Mouse (Mus musculus) spleen, adult 12 weeks (tissue): ENCODE measurements around the gene Msh4.
"Not testable (repeated sequence)": the region's sequence is repeated elsewhere in the genome, so short reads cannot be mapped to it uniquely, and the experiment has no call there.

Experiments
- DNase-seq: peaks from one replicate; pipeline ENCODE4 v3.0.0; 2022; ENCODE audit warnings: low spot score

Gene Msh4

DNA sequence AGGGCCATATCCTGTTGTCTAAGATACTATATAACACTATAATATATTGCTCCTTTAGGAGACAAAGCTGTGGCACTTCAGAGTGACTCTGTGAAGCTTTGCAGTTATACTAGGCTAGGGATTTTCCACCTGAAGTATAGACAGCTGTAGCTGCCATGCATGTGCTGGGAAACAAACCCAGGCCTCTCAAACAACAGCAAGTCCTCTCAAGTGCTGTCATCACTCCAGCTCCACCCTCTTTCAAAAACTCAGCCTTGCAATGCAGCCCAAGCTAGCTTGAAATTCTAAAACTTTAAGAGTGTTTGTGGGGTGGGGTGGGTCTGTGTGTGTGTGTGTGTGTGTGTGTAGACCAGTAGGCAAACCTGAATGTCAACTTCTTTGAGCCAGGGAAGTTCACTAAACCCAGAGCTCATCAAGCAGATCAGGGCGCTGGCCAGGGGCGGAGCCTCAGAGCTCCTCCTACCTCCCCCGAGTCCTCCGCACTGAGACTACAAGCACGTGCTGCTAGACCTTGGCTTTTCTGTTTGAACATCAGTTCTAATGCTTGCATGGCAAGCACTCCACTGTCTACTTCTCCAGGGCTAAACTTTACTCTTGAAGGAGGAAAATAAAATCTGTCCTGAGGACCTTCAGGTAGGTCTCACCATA lies 56.4 kb downstream of the Msh4 start:
- DNase-seq: peak; percentile 27

DNA sequence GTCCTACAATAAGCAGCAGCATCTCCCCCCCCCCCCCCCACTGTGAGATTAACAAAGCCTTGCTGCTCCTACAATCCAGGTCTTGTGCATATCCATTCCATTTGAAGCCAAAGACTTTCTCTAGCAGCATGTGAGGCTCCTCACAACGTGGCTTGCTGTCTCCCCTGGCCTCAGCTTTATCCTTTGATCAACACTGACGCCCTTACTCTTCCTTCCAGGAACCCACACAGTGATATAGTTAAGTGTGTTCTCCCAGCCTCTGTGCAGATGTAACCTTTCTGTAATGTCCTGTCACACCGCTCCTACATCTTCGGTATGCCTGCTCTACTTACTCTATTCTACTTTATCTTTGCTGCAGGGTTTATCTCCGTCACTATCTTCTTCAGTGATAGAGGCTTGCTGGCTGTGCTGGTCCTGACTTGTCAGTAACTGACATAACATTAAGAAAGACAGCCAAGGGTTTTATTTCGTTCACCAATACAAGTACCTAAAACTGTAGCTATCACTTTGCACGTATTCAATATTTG lies 58.7 kb downstream of the Msh4 start:
- no peak for DNase-seq

DNA sequence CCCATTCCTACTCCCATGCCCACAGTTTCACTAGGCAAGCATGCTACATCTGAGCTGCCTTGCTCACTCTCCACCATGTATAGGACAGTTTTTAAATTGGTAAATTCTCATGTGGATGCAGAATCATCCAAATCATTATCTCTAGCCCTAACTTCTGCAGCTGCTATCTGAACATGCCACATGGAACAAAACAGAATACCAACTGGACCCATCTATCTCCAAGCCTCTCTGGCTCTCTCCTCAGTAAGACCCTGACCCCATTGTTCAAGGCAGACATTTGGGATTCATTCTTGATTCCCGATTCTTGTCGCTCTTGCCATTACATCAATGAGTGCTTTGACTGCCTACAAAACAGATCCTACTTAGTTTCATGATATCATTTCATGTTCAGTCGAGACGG lies 59.8 kb downstream of the Msh4 start:
- DNase-seq: no peak

DNA sequence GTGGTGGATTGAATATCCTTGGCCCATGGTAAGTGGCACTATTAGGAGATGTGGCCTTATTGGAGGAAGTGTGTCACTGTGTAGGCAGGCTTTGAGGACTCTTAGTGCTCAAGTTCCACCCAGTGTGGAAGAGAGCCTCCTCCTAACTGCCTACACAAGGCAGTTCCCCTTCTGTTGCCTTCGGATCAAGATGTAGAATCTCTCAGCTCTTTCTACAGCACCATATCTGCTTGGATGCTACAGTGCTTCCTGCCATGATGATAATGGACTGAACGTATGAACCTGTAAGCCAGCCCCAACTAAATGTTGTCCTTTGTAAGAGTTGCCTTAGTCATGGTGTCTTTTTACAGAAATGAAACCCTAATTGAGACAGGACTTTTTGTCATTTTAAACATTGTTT lies 60.4 kb downstream of the Msh4 start:
- DNase-seq: no peak

DNA sequence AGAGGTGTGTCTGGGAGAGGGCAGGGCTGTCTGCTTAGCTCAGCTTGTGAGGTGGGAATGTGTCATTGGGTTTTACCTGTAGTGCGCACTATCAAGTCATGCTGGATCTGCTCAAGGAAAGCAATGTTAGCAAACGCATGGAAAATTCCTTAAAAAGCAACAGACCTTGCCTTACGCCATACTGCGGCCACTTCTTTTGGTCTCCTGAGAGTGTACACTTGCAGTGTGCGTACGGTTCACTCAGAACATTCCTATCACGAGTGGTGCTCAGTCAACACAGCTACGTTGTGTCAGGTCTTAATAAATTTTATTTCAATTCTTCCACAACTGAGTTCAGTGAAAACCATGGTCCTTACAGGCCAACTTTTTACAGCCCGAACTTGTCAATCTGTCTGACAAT lies 61.2 kb downstream of the Msh4 start:
- DNase-seq: no peak

DNA sequence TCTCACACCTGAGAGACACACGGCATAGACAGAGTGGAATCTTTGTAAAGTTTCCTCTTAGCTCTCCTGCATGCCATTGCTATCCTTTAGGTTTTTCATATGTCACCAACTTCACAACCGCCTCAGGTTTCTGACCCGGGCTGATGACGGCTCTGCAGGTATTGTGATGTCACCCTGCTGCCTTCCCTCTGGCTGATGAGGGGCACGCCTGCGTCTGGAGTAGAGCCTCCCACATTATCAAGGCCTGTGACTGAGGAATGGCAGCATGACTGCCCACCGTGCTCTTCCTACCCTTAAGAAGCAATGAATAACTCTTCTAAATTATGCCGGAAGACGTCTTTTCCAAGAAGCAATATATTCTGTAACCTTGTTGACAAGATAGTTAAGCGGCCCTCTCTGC lies 61.9 kb downstream of the Msh4 start, which contains the start of gene Asb17:
Gene Asb17, plus strand, starts transcription at position 180 of the 400 bp plus-strand sequence.
- no peak for DNase-seq

DNA sequence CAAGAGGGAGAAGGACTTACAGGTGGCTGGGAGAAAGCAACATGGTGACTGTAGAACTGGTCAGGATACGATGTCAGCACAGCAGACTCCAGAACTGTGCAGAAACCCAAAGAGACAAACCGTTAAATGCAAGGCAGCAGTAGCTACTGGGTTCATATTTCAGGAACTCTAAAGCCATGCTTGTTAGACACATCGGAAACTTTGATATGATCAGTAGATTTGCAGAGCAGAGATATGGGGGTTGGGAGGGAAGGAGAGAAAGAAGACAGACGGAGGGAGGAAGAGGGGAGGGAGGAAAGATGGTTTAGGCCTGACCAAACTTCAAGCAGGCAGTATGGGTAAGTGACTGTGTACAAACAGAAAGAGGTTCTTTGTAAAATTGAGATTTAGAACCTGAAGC lies 68.3 kb downstream of the Msh4 start:
- no peak for DNase-seq

DNA sequence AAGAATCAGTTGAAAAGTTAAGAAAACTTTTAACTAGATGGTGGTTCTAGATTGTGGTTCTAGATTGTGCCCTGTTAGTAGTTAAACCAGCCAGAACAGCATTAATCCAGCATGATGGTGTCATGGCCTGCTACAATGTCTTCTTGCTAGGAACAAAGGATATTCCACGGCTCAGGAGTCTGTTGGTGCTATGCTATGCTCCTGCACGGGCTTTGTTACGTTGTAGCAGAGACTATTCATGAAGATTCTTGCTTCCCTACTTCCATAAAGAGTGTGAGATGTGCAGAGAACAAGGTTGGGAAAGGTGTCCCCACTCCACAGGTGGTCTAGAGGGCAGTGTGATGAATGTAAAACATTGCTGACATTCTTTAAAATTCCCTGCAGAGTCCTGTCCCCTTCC lies 69.6 kb downstream of the Msh4 start:
- no peak for DNase-seq

DNA sequence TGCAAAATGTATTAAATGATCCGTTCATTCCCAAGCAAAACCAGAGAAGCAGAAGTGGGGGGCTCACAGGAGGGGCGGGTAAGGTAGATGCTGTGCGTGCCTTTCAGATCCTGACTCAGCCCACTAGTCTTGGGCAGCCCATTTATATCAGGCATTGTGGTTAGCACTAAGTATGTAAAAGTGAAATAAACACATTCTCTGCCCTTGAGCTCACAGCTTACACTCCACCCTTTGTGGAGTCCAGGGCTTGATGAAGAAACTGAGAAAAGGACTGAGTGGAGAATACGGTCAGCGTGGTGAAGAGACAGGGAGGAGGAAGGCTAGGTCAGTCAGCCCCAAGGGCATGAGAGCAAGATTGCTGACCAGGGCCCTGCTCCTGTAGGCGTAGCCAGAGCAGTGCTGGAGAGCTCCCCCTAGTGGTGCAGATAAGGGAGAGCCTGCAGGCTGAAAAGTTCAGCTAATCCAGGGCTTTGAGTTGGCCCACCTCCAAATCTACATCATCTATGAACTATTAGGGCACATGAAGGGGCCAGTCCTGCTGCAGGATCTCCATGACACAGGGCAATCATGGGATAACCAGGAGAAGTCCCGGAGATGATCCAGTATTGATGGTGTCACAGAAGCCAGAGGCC lies 70.4 kb downstream of the Msh4 start:
- DNase-seq: peak; percentile 68

DNA sequence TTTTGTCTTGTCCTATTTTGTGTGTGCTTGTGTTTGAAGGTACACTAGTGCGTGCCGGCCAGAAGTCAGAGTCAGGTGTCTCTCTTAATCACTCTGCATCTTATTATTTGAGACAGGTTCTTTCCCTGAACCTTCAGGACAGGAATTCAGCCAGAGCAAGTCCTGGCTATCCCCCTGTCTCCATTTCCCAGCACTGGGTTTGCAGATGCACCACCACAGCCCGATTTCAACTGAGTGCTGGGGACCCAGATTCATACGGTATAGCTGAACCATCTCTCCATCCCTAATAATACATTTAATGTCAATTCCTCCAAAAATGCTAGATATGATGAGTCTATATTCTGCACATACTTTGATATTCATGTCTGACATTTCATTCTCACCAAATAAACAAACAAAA lies 71.9 kb downstream of the Msh4 start:
- no peak for DNase-seq

DNA sequence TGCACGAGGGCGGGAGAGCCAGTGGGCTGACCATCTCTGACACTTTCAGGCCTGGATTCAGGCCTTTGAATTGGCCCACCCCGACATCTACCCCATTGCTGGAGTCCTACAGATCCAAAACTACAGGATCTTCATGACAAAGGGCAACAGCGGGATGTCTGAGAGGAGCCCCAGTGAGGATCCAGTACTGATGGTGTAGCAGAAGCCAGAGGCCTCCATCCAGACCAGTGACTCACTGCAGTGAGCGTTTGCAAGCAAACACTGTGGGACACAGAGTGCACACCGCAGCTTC lies 73.3 kb downstream of the Msh4 start:
- no peak for DNase-seq

DNA sequence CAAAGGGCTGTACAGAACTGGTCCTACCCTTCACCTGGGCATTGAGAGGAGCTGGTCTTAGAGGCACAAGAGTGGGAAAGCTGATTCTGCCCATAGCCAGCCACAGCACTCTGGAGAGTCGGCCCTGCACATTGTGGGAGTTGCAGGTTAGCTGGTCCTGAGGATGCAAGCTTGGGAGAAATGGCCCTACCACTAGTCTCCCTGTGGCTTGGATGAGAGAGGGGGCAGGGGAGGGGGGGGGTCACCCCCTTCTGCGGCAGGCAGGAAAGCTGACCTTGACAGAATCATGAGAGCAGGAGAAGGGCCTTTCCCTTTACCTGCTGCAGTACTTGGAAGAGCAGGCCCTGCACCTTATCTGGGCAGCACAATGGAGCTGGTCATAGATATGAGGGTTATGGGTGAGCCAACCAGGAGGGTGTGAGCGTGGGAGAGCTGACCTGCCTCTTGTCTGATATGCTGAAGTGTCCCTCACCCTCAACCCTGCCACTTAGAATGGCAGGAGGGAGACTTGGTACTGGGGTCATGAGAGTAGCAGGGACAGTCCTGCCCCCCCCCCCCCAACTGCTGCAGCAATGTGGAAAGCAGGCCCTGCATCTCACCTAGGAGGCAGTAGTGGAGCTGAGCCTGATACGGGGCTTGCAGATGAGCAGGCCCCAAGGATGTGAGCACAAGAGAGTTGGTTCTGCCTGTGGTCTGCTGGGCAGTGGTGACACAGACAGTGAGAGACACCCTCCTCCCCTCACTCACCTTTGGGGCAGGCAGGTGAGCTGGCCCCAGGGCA lies 73.9 kb downstream of the Msh4 start:
- DNase-seq: no peak

DNA sequence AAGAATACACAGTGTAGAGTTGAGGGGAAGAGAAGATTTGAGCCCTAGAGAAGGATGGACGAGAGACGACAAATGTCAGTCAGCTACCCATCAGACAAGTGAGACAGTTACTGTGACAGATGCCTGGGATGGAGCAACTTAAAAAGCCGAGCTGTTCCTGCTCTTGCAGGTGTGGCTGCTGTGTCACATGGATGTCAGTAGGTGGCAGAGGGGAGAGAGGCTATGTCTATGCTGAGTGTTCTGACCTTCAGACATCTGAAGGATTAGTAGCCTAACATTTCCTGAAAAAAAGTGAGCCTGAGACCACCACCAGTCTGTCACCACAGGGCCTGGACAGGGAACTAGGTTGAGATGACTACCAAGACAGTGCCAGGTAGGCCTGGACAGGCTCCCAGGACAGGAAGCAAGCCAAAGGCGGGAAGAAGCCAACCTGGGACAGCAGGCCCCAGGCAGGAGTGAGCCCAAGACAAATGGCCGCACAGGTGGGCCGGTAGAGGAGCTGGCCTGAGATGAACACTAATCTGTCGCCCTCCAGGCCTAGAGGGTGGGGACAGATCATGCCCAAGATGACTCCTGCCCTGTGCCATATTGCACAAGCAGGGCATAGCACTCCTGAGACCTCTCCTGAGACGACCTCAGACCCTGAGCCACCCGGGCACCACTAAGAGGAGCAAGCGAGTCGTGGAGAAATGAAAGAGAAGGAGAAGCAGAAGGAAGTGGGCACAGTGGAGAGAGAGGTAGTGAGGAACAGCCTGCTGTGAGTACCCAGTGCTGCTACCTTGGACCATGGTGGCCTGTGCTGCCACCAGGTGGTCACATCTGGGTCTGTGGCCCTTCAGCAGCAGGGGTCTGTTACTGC lies 74.7 kb downstream of the Msh4 start:
- DNase-seq: peak; percentile 14

DNA sequence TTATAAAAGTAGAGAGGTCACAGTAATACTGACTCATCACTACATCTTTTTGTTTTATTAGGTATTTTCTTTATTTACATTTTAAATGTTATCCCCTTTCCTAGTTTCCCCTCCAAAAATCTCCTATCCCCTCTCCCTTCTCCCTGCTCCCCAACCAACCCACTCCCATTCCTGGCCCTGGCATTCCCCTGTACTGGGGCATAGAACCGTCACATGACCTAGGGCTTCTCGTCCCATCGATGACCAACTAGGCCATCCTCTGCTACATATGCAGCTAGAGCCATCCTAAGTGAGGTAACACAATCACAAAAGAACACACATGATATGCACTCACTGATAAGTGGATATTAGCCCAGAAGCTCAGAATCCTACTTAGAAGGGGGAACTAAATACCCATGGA lies 76.2 kb downstream of the Msh4 start:
- not testable (repeated sequence) for DNase-seq

DNA sequence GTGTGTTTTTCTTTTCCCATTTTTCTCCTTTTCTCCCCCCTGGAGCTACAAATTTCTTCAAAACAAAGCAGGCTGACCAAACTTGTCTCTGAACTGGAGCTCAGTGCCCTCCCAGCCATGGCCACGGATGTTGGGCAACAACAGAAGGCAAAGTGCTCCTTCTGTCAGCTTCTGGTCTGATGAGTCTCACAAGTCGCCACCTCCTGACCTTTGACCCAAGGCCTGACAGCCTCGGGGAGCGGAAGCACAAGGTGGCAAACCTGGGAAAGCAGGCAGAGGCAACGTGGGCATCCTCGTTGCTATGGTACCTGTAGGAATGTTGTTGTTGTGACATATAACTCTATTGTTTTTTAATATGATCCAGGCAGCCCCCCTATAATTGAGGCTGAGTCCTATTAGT lies 79.3 kb downstream of the Msh4 start:
- DNase-seq: no peak

DNA sequence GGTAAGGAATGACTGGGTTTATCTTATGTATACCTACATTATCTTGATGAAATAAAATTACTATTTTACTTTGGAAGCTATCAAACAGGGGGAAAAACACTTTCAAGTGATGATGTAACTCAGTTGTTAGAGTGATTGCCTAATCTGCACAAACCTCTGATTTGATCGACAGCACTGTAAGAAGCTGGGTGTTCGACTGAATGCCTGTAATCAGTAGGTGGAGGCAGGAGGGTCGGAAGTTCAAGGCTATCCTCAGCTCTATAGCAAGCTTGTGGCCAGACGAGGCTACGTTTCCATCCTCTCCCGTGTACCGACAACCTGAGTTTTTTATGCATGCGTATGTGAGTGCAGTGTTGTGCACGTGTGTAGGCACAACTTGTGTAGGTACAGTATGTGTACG lies 80.7 kb downstream of the Msh4 start:
- no peak for DNase-seq

DNA sequence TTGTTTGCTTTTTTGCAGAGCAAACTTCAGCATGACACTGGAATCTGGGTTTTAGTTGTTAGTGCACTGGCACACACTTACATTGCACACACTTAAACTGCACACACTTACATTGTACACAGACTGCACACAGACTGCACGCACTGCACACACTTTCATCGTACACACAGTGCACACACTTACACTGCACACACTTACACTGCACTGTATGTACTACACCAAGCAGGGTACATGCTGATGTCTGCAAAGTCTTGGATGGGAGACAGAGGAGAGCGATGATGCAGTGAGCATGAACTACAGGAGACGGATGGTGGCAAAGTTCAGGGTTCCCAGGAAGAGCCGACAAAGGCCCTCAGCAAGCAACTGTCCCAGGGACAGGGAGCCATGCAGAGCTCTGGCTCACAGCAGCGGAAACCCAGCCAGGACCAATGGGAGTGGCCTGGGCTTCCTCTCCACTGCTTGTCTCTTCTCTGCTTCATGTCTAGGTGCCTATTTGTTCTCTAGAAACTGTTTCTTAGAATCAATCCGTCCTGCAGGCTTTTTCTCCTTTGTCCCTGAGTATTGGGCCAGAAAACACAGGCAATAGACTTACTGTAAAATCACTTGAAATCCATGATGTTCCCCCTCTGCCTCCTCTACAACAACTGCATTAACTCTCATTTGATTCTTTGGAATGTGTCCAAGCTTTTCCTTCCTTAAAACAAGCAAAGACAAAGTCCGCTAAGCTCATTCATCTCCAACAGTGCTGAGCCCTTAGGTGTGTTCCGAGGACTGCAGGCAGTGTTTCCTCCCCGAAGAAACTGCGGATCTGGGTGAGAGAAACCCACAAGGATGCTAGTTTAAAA lies 82.0 kb downstream of the Msh4 start:
- no peak for DNase-seq

DNA sequence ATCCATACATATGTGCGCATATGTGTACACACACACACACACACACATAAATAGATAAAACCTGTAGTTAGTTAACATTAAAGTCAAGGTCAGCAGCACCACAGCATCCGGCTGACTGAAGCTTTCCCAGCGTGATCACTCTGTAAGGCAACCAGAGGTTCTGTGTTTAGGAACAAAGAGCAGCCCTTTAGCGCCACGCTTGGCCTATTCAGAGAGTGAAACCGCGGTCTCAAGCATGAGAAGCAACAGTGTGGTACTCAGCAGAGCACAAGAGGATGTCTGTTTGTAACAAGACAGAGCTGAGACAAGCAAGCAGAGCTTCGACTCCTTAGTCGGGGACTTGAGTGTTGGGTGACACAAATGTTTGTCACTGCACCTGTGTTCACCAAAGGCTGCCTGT lies 86.5 kb downstream of the Msh4 start:
- DNase-seq: no peak

DNA sequence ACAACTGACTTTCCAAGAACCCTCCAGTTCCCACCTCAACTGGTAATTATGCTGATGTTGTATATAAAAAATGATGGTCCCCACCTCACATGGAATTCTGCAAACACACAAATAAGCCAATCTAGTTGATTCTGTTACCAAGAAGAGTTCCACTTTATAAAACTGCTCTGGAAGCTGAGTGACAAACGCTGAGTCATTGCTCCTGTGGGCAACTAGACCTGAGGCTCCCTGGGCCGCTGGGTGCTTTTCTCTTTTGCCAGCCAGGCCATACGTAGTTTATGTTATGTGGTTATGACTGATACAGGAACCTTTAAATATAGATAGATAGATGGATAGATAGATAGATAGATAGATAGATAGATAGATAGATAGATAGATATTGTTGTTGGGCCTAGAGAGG lies 87.2 kb downstream of the Msh4 start:
- DNase-seq: no peak

DNA sequence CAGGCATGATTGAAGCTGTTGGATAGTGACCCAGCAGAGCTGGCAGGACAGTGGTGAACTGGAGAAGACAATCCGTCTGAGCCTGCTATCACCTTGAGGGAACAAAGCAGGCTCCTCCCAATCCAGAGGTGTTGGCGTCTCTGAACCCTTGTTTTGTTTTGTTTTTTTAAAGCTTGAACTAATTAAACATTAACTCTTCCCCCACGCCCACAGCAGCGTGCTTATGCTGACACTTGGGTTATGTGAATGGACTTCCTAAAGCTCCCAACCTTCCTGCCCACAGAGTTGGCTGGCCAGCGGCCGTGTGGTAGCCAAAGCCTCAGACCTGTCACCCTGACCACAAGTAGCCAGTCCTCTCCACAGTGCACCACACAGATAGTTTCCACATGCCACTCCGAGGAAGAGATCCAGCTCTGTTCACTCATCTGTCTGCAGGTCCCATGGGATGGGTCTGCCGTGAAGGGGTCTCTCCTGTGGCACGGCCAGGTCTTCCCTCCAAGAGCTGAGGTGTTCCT lies 88.5 kb downstream of the Msh4 start:
- DNase-seq: no peak

DNA sequence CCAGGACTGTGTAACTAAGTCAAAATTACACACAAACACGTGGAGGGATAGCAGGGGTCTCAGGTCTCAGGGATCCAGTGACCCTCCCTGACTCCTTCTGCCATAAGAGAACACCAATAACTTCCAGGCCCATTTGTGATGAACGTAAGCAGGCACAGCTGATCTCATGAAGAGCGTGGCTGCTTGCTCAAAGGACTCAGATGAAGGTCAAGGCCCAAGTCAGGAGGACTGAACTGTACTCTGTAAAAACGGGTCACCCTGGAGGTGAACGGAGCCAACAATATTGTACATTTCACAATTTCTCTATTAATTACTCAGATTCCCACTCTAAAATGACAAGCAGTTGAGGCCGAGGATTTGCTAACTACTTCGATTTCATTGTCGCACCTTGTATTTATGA lies 91.9 kb downstream of the Msh4 start:
- DNase-seq: no peak
